Comparison of ENCODE assay signal across 8 mouse cellular contexts in genomic region chr1:156939251-156940141, GRCm38 (mm10). TPM values are rescaled to one million over a fixed set of nuclear protein-coding genes. Genes with fewer than 3 reads are reported as not detected.
DNase-seq lines count a peak whose midpoint lies in the region; ATAC-seq lines count a peak whose summit lies in the region.

Gene Ralgps2, minus strand, starts transcription at chr1:156939626.

- peak within 1 kb of the TSS; percentile 97 for H3K9ac ChIP-seq in hindbrain, embryonic 14.5 days

- ATAC-seq in frontal cortex, adult (ENCODE audit: low TSS enrichment), result peak; percentile 82
- peak; percentile 82 for ATAC-seq in hindbrain, embryonic 14.5 days (ENCODE audit: low FRiP score)

- no peaks in the 10 kb centered on the region for H3K9me3 ChIP-seq in hindbrain, embryonic 14.5 days (ENCODE audit: control insufficient read depth, low read length)

- no peaks in the 10 kb centered on the region for H3K27me3 ChIP-seq in hindbrain, embryonic 14.5 days (ENCODE audit: control insufficient read depth, insufficient read depth, low read length)

- peak within 1 kb of the TSS; percentile 95 for H3K4me3 ChIP-seq in hindbrain, embryonic 14.5 days (replicated peaks; ENCODE audit: low read length)

- H3K4me1 ChIP-seq in hindbrain, embryonic 14.5 days (replicated peaks; ENCODE audit: control insufficient read depth, insufficient read depth, low read length), result peaks cover 14% of the 10 kb centered on the region

- whole genome bisulfite sequencing in hindbrain, embryonic 14.5 days, result under 1% methylated on average over 116 of the region's 124 CpGs

- no peaks in the 10 kb centered on the region for H3K36me3 ChIP-seq in hindbrain, embryonic 14.5 days (replicated peaks; ENCODE audit: control insufficient read depth, insufficient read depth)

- H3K4me2 ChIP-seq in hindbrain, embryonic 14.5 days (replicated peaks), result peak within 1 kb of the TSS; percentile 79

- H3K27ac ChIP-seq in hindbrain, embryonic 14.5 days, result peak within 1 kb of the TSS; percentile 98

- peak; percentile 76 for DNase-seq in MN1 (ENCODE audit: low spot score)
- peak; percentile 71 to 80 for DNase-seq in cerebellum, adult 18-20 months
- peak; percentile 70 for DNase-seq in hindbrain, embryonic 14.5 days (ENCODE audit: low spot score)
- DNase-seq in left cerebral cortex, adult 11 months (ENCODE audit: low spot score), result peak; percentile 33
- peak; percentile 58 for DNase-seq in lung, postnatal 36 days
- peak; percentile 88 for DNase-seq in retina, postnatal 1 day
- peak; percentile 61 for DNase-seq in urinary bladder, adult 2 months (ENCODE audit: low spot score)

RNA-seq across cellular contexts. Expression of gene Ralgps2, which starts in this region (rescaled TPM):
- polyA plus RNA-seq in hindbrain, embryonic 14.5 days (2014; fragmentation: Nextera tagmentation; extraction: Ambion mirVana), result 85.6 and 89.5 TPM in 2 replicates
- 8.2 and 12.3 TPM in 2 replicates for polyA plus RNA-seq in urinary bladder, adult 2 months (2012; rRNA removed)

Comparison
In these comparisons a context has a peak if more than half of its experiments do, and no peak if none do; other contexts are left out.
1. Peak in every context shown above with its lines: DNase-seq, ATAC-seq, H3K4me3 ChIP-seq and H3K27ac ChIP-seq.
2. DNase-seq: peak in every context shown above with its lines; median percentile 88 in retina, postnatal 1 day; 76 in MN1; 76 in cerebellum, adult 18-20 months; 70 in hindbrain, embryonic 14.5 days; 61 in urinary bladder, adult 2 months; 58 in lung, postnatal 36 days; 33 in left cerebral cortex, adult 11 months.